Mouse (Mus musculus) heart, embryonic 10.5 days (tissue): ENCODE measurements around the gene Vgf. TPM values are rescaled to one million over a fixed set of nuclear protein-coding genes. Genes with fewer than 3 reads are reported as not detected.

Source experiments
- DNase-seq: peaks from one replicate; pipeline ENCODE4 v3.0.0-alpha.2; 2017; ENCODE audit warnings: low spot score
- H3K27ac ChIP-seq: fragments of 300-500 bp; sonication (generic); 2 replicates; pipeline ENCODE4 v1.5.1; 2016; ENCODE audit warnings: mild to moderate bottlenecking
- H3K27me3 ChIP-seq: fragments of 300-500 bp; sonication (generic); 2 replicates; pipeline ENCODE4 v1.6.1; 2016; ENCODE audit warnings: mild to moderate bottlenecking; ENCODE audit not compliant: poor library complexity, insufficient read depth, severe bottlenecking
- H3K36me3 ChIP-seq: fragments of 300-500 bp; sonication (generic); 2 replicates; pipeline ENCODE4 v1.6.1; 2016; ENCODE audit warnings: mild to moderate bottlenecking, moderate library complexity
- H3K4me1 ChIP-seq: fragments of 300-500 bp; sonication (generic); 2 replicates; pipeline ENCODE4 v1.6.1; 2016; ENCODE audit warnings: mild to moderate bottlenecking
- H3K4me3 ChIP-seq: fragments of 300-500 bp; sonication (generic); 2 replicates; pipeline ENCODE4 v1.5.1; 2016; ENCODE audit warnings: mild to moderate bottlenecking, moderate library complexity
- H3K9me3 ChIP-seq: fragments of 300-500 bp; sonication (generic); 2 replicates; pipeline ENCODE4 v1.6.1; 2016; ENCODE audit warnings: mild to moderate bottlenecking, moderate library complexity
- WGBS: fragments of 180-500 bp; shearing (Covaris S2); methylation state at CpG from one replicate; pipeline ENCODE4 v1.1.7; 2016; 5-methylcytosine and 5-hydroxymethylcytosine counted together
- polyA plus RNA-seq: library from polyadenylated mRNA; unstranded; fragments of >200 nt; fragmentation: Nextera tagmentation; extraction: Ambion mirVana; gene quantifications from 2 replicates; pipeline ENCODE4 v1.2.1, GENCODE M21; 2016

Vgf gene
- polyA plus RNA-seq, 1 experiment from 2014 or later = not detected

DNA sequence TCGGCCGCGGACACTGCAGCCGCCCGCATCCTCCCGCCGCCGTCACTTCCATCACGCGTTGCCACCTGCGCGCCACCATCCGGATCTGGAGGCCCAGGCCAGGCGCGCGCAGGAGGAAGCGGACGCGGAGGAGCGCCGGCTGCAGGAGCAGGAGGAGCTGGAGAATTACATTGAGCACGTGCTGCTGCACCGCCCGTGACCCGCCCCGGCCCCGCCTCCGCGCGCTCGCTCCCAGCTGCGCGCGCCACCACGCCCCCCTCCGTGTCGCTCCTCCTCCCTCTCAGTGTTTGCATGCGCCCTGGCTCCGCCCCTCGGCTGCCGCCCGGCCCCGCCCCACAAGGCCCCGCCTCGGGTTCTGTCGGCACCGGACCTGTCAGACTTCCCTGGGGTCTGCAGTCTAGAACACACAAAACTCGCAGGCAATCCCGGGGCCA, 6.5 kb downstream of the Vgf start:
- Histone ChIP-seq H3K27me3 (peaks cover 69% of the 10 kb centered on the region), H3K27ac (no peak overlapping the region), H3K4me3 (peak overlapping the region; percentile 62), H3K4me1 (peaks cover 41% of the 10 kb centered on the region), H3K9me3 (no peaks in the 10 kb centered on the region), H3K36me3 (peaks cover 28% of the 10 kb centered on the region)
- DNase-seq = peak; percentile 98
- WGBS = under 1% methylated on average over 48 of the region's 49 CpGs

DNA sequence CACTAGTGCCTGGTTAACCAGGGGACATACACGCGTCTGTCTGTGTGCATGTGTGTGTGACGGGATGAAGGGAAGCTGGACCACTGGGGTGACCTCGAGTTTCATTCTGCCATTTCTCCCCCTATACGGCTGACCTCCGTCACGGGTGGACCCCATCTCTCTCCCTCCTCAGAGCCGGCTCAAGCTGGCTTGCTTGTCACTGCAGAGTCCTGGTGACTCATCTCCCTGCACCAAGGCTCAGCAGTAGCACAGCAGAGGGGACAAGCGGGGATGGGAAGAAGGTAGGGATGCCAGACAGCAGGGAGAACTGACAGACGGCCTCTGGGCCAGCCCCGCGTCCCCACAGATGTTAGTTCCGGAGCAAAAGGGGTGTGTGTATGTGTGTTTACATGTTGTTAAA, 10.0 kb downstream of the Vgf start:
- Histone ChIP-seq H3K27me3 (peaks cover 35% of the 10 kb centered on the region), H3K9me3 (no peaks in the 10 kb centered on the region), H3K4me1 (peaks cover 23% of the 10 kb centered on the region), H3K36me3 (peaks cover 62% of the 10 kb centered on the region), H3K4me3 (no peak overlapping the region), H3K27ac (no peak overlapping the region)
- no peak for DNase-seq
- WGBS = 78% methylated on average over 13 of the region's 13 CpGs

DNA sequence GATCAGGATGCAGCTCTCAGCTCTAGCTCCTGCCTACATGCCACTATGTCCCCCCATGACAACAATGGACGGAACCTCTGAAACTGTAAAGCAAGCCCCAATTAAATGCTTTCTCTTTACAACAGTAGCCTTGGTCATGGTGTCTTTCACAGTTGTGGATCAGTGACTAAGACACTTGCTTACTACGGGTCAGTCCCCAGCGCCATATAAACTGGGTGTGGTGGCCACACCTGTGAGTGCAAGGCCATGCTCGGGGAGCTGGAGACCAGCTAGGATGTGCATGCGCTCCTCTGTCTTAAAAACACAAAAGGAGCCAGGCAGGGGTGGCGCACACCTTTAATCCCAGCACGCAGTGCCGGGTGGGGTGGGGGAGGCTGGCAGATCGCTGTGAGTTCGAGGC, 13.3 kb downstream of the Vgf start:
- Histone ChIP-seq H3K27me3 (peaks cover 9% of the 10 kb centered on the region; the same call in 1 of the 2 replicates), H3K36me3 (peaks cover 81% of the 10 kb centered on the region)
- 94% methylated on average over 10 of the region's 10 CpGs for WGBS

DNA sequence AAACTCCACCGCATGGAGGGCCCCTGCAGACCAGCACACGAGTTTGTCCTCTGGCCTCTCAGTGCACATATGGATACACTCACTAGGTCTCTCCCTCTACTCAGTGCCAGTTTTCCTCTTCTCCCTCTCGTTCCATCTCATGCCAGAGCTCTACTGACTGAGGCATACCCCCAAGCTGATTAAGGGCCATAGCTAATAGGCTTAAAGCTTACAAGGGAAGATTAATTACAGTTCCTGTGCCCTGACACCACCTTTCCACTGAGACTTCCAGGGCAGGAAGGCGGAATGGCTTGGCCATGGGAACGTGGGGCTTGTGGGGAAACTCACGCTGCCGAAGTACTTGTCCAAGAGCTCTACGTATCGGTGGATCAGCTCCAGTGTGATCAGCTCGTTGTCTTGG, 15.2 kb downstream of the Vgf start:
- WGBS = 84% methylated on average over 10 of the region's 10 CpGs
- Histone ChIP-seq H3K36me3 (peaks cover 65% of the 10 kb centered on the region), H3K4me3 (no peak overlapping the region), H3K27ac (no peak overlapping the region), H3K9me3 (no peaks in the 10 kb centered on the region), H3K4me1 (peaks cover 14% of the 10 kb centered on the region), H3K27me3 (no peaks in the 10 kb centered on the region)
- DNase-seq = no peak

More for the DNA sequence above, 13.3 kb downstream of the Vgf start:
- Histone ChIP-seq H3K4me3 (no peak overlapping the region), H3K9me3 (no peaks in the 10 kb centered on the region), H3K4me1 (no peaks in the 10 kb centered on the region), H3K27ac (no peak overlapping the region)
- no peak for DNase-seq

DNA sequence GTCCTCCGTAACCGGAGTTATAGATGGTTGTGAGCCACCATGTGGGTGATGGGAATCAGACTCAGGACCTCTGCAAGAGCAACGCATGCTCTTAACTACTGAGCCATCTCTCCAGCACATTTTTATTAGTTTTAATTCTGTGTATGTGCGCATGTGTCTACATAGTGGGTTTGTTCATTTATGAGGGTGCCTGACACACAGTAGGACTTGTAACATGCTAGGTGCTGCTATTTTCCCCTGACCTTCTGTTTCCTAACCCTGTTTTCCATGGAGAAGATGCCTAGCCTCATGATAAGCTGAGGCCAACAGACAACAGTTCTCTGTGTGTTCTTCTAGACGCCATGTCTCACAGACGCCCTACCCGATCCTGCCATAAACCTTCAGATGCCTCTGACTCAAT, 17.8 kb downstream of the Vgf start:
- peaks cover 40% of the 10 kb centered on the region for H3K36me3 ChIP-seq
- H3K27me3 ChIP-seq = no peaks in the 10 kb centered on the region
- no peak overlapping the region for H3K4me3 ChIP-seq
- 95% methylated on average over 7 of the region's 7 CpGs for WGBS
- H3K9me3 ChIP-seq = no peaks in the 10 kb centered on the region
- DNase-seq = no peak
- no peak overlapping the region for H3K27ac ChIP-seq
- H3K4me1 ChIP-seq = peaks cover 14% of the 10 kb centered on the region

DNA sequence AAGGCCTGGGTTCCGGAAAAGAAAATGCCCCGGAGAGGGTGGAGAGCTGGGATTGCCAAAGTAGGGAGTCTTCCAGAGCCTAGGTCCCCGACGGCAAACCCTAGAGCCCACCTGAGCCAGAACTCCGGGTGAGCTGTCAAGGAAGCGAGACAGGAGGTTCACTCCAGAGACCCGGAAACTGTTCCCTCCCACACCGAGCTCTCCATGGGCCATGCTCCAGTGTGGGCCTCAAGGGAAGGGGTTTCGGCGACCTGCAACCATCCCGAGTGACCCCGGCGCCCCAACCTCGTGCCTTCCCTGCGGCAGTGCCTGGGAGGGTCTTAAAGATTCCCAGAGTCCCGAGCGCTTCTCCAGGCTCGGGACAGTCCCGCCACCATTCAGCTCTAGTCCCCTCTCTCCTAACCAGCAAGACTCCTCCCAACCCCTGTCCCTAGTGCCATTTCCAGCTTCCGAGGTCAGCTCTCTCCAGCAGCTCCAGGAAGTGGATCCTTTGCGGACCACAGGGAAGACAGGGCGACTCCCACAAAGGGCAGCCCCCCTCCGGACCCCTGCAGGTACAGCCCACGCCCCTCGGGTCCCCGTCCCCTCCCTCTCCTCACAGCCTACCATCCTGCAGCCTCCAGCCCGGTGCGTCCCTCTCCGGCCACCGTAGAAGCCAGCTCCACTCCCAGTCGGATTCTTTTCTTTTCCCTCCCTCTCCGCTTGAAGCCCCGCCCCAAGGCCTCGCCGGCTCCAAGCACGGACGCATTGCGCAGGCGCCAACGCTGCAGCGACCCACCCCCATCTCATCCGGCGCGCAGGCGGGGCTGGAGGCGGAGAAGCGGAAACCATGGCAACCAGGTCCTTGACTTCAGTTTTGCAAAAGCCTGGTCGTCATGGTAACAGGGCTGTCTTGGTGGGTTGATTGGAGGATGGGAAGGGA, 19.5 kb downstream of the Vgf start, which contains the start of gene Ap1s1:
Gene Ap1s1 (minus strand): TSS at position 734 of the 922 bp plus-strand sequence.
- DNase-seq = peak; percentile 99
- under 1% methylated on average over 48 of the region's 48 CpGs for whole genome bisulfite sequencing
- peaks cover 23% of the 10 kb centered on the region for H3K36me3 ChIP-seq
- peak within 1 kb of the TSS; percentile 76 for H3K4me3 ChIP-seq
- H3K9me3 ChIP-seq = no peaks in the 10 kb centered on the region
- H3K4me1 ChIP-seq = peaks cover 20% of the 10 kb centered on the region
- H3K27me3 ChIP-seq = no peaks in the 10 kb centered on the region
- peak within 1 kb of the TSS; percentile 92 for H3K27ac ChIP-seq

DNA sequence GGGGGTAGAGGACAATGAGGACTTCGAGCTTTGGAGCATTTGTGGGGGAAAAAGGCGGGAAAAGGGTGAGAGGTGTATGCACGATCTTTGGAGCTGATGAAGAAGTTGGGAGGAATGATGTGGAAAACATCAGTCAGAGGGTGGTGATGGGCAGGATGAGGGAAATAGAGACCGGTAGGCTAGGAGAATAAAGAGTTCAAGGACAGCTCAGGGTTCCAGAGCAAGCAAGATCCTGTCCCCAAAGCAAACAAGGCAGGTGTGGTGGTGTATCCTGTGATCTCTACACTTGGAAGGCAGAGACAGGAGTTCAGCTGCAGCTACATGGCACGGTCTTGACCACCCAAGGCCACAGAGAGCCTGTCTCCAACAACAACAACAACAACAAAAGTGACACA, 20.1 kb downstream of the Vgf start:
- Histone ChIP-seq H3K36me3 (peaks cover 18% of the 10 kb centered on the region), H3K27ac (peak overlapping the region; percentile 92)
- 29% methylated on average over 5 of the region's 5 CpGs for WGBS

DNA sequence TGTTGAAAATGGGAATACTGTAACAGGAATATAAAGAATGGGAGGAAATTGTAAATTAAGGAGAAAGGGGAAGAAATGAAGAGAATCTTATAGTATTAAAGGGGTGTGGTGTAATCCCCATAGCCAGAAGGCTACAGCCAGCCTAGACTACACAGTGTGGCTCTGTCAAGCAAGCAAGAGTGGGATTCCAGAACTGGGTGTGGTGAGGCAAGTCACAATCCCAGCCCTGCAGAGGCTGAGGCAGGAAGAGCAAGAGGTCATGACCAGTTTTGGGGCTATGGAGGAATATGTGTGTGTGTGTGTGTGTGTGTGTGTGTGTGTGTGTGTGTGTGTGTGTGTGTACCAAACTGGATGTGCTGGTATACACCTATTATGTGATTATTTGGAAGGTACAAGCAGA, 20.8 kb downstream of the Vgf start:
- no peaks in the 10 kb centered on the region for H3K9me3 ChIP-seq
- DNase-seq = no peak

More for the DNA sequence above, 20.1 kb downstream of the Vgf start:
- H3K27me3 ChIP-seq = no peaks in the 10 kb centered on the region
- no peak for DNase-seq
- H3K4me1 ChIP-seq = peaks cover 20% of the 10 kb centered on the region
- peak overlapping the region; percentile 76 for H3K4me3 ChIP-seq
- no peaks in the 10 kb centered on the region for H3K9me3 ChIP-seq

DNA sequence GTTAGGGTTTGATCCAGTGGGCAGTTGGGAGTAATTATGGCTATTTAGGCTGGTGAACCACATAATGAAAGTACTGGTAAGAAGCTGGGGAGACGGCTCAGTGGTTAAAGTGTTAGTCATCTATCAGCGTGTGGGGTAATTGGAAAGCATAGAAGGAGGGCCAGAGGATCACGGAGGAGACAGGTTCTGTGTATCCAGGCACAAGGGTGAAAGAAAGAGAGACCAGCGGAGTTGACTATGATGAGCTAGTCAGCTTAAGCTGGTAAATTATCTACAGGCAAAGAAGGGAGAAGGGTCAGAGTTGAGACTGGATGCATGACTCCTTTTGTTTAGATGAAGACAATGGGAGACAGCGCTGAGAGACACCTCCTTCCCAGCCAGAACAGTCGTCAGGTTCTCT, 24.9 kb downstream of the Vgf start:
- DNase-seq = no peak
- Histone ChIP-seq H3K9me3 (no peaks in the 10 kb centered on the region), H3K27me3 (no peaks in the 10 kb centered on the region), H3K4me1 (peaks cover 9% of the 10 kb centered on the region; the same call in 1 of the 2 replicates), H3K4me3 (no peak overlapping the region), H3K36me3 (no peaks in the 10 kb centered on the region), H3K27ac (no peak overlapping the region)
- 62% methylated on average over 6 of the region's 6 CpGs for WGBS

More for the DNA sequence above, 20.8 kb downstream of the Vgf start:
- H3K4me1 ChIP-seq = peaks cover 20% of the 10 kb centered on the region
- H3K27me3 ChIP-seq = no peaks in the 10 kb centered on the region
- H3K36me3 ChIP-seq = peaks cover 11% of the 10 kb centered on the region
- H3K4me3 ChIP-seq = no peak overlapping the region
- no peak overlapping the region for H3K27ac ChIP-seq

DNA sequence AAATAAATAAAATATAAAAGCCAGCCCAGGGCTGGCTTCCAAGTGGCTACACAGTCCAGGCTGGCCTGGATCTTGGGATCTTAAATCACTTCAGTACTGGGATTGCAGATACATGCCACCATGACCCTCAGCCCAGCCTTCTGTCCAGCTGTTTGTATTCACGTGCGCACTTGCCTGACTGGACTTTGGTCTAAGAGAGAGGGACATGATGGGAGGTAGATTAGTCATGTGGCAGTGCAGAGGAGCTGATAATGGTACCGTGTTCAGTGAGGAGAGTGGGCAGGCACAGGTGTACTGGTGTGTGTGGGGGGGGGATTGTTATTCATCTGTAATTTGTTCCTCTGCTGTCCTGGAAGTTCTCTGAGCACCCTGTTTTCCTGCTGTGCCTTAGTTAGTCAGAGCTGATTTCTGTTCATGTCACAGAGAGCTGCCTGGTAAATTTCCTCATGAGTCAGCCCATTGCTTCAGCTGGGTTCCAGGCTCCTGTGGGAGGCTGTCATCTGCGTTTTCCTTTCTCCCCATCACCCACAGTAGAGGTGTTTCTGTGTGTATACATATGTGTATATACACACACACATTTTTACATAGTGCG, 25.8 kb downstream of the Vgf start:
- no peak overlapping the region for H3K27ac ChIP-seq
- DNase-seq = no peak
- H3K36me3 ChIP-seq = no peaks in the 10 kb centered on the region
- peaks cover 6% of the 10 kb centered on the region; the same call in 1 of the 2 replicates for H3K4me1 ChIP-seq
- no peak overlapping the region for H3K4me3 ChIP-seq
- WGBS = 75% methylated on average over 5 of the region's 5 CpGs
- H3K9me3 ChIP-seq = no peaks in the 10 kb centered on the region
- H3K27me3 ChIP-seq = no peaks in the 10 kb centered on the region

DNA sequence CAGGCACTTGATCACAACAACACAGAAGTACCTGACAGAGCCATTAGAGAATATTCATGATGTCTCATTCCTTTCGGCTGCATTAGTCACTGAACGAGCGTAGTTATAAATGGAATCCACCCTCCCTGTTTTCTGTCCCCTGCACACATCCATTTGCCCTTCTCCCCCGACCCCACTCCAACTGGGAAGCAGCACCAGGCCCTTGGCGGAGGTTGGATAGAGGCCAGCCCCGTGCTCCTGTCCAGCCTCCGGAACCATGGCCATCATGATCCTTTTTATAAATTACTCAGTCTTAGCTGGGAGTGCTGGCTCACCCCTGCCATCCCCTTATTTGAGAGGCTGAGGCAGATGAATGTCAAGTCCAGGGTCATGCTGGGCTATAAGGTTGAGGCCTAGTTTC, 28.1 kb downstream of the Vgf start:
- Histone ChIP-seq H3K9me3 (no peaks in the 10 kb centered on the region), H3K4me3 (no peak overlapping the region), H3K27me3 (no peaks in the 10 kb centered on the region), H3K27ac (no peak overlapping the region), H3K4me1 (peaks cover 6% of the 10 kb centered on the region; the same call in 1 of the 2 replicates), H3K36me3 (no peaks in the 10 kb centered on the region)
- WGBS = 83% methylated on average over 7 of the region's 7 CpGs
- DNase-seq = no peak

DNA sequence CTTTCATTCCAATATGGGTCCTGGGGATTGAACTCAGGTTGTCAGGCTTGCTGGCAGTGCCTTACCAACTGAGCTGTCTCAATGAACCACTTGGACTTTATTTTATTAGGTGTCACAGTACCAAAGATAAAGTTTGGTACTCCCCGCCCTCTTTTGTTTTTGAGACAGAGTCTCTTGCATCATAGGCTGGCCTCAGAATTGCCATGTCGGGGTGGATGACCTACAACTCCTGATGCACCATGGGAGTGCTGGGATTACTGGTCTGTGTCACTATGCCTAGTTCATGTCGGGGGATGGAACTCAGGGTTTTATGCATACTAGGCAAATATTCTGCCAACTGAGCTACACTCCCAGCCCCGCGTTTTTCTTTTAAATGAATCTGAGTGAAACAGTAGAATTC, 28.7 kb downstream of the Vgf start:
- no peaks in the 10 kb centered on the region for H3K9me3 ChIP-seq
- H3K27ac ChIP-seq = no peak overlapping the region
- H3K4me1 ChIP-seq = peaks cover 4% of the 10 kb centered on the region; the same call in 1 of the 2 replicates
- 84% methylated on average over 5 of the region's 5 CpGs for WGBS
- H3K4me3 ChIP-seq = no peak overlapping the region
- H3K27me3 ChIP-seq = no peaks in the 10 kb centered on the region
- no peaks in the 10 kb centered on the region for H3K36me3 ChIP-seq
- no peak for DNase-seq

DNA sequence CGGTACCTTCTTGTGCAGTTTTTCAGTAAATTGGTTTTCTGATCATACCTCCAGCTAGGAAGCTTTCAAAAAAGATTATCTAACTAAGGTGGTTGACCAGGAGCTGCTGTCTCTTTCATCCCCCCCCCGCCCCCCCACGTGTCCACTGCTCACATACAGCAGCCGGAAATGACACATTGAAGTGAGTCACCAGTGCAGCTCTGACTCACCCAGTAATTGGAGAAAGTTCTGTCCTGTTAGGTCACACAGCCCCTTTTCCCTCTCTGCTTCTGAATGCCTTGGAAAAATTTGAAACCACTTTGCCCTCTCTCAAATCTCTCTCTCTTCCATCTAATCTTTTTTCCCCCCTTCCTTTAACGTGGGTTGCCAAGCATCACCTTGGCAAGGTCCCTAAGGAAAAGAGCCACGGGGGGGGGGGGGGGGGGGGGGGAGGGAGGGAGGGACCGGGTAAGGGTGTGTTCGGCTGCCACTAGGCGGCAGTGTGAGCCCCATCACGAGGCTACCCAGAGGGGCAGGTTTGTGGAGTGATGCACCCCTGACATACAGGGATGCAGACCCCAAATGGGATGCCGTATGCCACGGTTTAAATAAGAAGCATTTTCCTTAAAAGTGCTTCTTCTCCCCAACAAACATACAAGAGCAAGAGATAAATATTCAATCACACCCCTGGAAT, 35.8 kb downstream of the Vgf start:
- 0 out of 2 replicates have a peak, but pooled peaks cover 5% of the 10 kb centered on the region for H3K4me1 ChIP-seq
- peaks cover 5% of the 10 kb centered on the region; the same call in 1 of the 2 replicates for H3K27me3 ChIP-seq
- no peak for DNase-seq
- H3K4me3 ChIP-seq = no peak overlapping the region
- WGBS = 23% methylated on average over 11 of the region's 12 CpGs
- no peak overlapping the region for H3K27ac ChIP-seq
- no peaks in the 10 kb centered on the region for H3K9me3 ChIP-seq
- H3K36me3 ChIP-seq = no peaks in the 10 kb centered on the region
